Mouse (Mus musculus) inflammation-experienced regulatory T-cells, adult 6 months (primary cell): ENCODE measurements around the gene Mmgt2. TPM values are rescaled to one million over a fixed set of nuclear protein-coding genes. Genes with fewer than 3 reads are reported as not detected.

Experiments used
- ATAC-seq: one replicate; pipeline ENCODE4 v1.8.0; 2017
- polyA plus RNA-seq, 3 experiments: library from polyadenylated mRNA; unstranded; fragments of 100-300 nt; shearing (Covaris generic); gene quantifications; one replicate each; pipeline ENCODE4 v1.2.1; 2017

Mmgt2 gene
- polyA plus RNA-seq, 3 experiments from 2014 or later = 33.7 to 47.7 (median 38.7) TPM

- ATAC-seq = no peak
These were observed 57.7 kb downstream of the Mmgt2 start for GRCm38 (mm10) chr11:62706141-62706540.

- no peak for ATAC-seq
These were observed 59.8 kb downstream of the Mmgt2 start for GRCm38 (mm10) chr11:62708252-62708651.

DNA sequence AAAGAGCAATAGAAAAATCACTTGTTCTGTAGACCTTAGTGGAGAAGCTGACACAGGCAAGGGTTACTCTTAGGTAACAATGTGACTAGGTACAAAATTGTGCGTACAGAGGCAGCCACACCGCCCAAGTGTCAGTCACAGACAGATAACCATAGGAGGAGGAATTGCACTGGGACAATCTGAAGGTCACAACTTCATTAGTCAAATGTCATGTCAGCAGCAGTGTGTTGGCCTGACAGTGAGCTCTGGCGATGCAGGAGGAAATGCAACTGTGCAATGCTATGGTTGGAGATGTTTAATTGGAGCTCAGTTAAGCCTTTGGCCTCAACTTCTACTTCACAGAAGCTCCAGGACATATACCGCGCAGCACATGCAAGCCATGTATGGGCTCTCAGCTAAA, 62.2 kb downstream of the Mmgt2 start:
- ATAC-seq = no peak

Other genes with a start within 250 kb of the Mmgt2 start
- 10 to 100 TPM in 2 of 3 experiments, 1 to 10 TPM in 1; 5.6 to 12.4 (median 11.5) TPM for gene Pigl, start 190.2 kb upstream of the Mmgt2 start, polyA plus RNA-seq
- gene Ncor1, start 190.1 kb upstream of the Mmgt2 start, polyA plus RNA-seq = 100 to 1,000 TPM; 165 to 215 (median 193) TPM
- gene Cenpv, start 109.4 kb upstream of the Mmgt2 start, polyA plus RNA-seq = 1 to 10 TPM in 1 of 3 experiments, under 1 TPM in 1, not detected in 1; 0.40 to 2.0 TPM
- gene Ubb, start 97.5 kb upstream of the Mmgt2 start, polyA plus RNA-seq = 1,000 to 10,000 TPM; 5,207 to 7,023 (median 5,768) TPM
- gene Trpv2, start 74.2 kb upstream of the Mmgt2 start, polyA plus RNA-seq = 100 to 1,000 TPM in 1 of 3 experiments, 10 to 100 TPM in 2; 73.0 to 108 (median 73.7) TPM
- 1 to 10 TPM; 1.8 to 2.6 (median 2.1) TPM for gene Lrrc75a, start 141 bp upstream of the Mmgt2 start, polyA plus RNA-seq
- 10 to 100 TPM; 17.7 to 24.7 (median 18.9) TPM for gene Zfp287, start 83.2 kb downstream of the Mmgt2 start, polyA plus RNA-seq
- not detected for gene Gm10428, start 104.4 kb downstream of the Mmgt2 start, polyA plus RNA-seq
- gene Zfp286, start 140.8 kb downstream of the Mmgt2 start, polyA plus RNA-seq = 1 to 10 TPM in 2 of 3 experiments, under 1 TPM in 1; 0.48 to 7.7 (median 6.0) TPM
- 10 to 100 TPM in 1 of 3 experiments, 1 to 10 TPM in 2; 6.4 to 14.6 (median 8.6) TPM for gene Trim16, start 171.6 kb downstream of the Mmgt2 start, polyA plus RNA-seq
- 10 to 100 TPM in 2 of 3 experiments, 1 to 10 TPM in 1; 1.5 to 20.2 (median 15.8) TPM for gene Fbxw10, start 198.4 kb downstream of the Mmgt2 start, polyA plus RNA-seq
- gene Tvp23b, start 230.8 kb downstream of the Mmgt2 start, polyA plus RNA-seq = 10 to 100 TPM; 57.5 to 81.6 (median 63.6) TPM